Mouse (Mus musculus) cerebellum, postnatal 10 days (tissue): Measurements from ENCODE around the gene Cdk5r1.

ENCODE experiments used
- DNase-seq, 2 experiments: peaks; one replicate each; pipeline ENCODE4 v3.0.0; 2021; ENCODE audit warnings: mixed read lengths in 2 of 2

Gene Cdk5r1

GRCm38 (mm10) chr11:80504519-80505385, 27.9 kb downstream of the Cdk5r1 start:
- DNase-seq, result no peak

GRCm38 (mm10) chr11:80505581-80505980, 28.8 kb downstream of the Cdk5r1 start:
- no peak for DNase-seq

GRCm38 (mm10) chr11:80506483-80506882, 29.7 kb downstream of the Cdk5r1 start:
- no peak for DNase-seq

GRCm38 (mm10) chr11:80507791-80508190, 31.0 kb downstream of the Cdk5r1 start:
- no peak for DNase-seq

GRCm38 (mm10) chr11:80508361-80509175, 31.7 kb downstream of the Cdk5r1 start:
- no peak for DNase-seq

- no peak for DNase-seq
These were observed 32.3 kb downstream of the Cdk5r1 start for GRCm38 (mm10) chr11:80509176-80509506.

GRCm38 (mm10) chr11:80510124-80510523, 33.3 kb downstream of the Cdk5r1 start:
- no peak for DNase-seq

GRCm38 (mm10) chr11:80512313-80513056, 35.7 kb downstream of the Cdk5r1 start:
- DNase-seq, result no peak

- DNase-seq, result peak in 1 of 2 experiments; percentile 53
These were observed 37.0 kb downstream of the Cdk5r1 start for GRCm38 (mm10) chr11:80513796-80514195.

GRCm38 (mm10) chr11:80515346-80515745, 38.5 kb downstream of the Cdk5r1 start:
- DNase-seq, result no peak

- no peak for DNase-seq
These were observed 39.1 kb downstream of the Cdk5r1 start for GRCm38 (mm10) chr11:80515895-80516294.

- peak; percentile 89 to 91 for DNase-seq
These were observed 41.9 kb downstream of the Cdk5r1 start for GRCm38 (mm10) chr11:80518421-80519367.

- DNase-seq, result peak in 1 of 2 experiments; percentile 16
These were observed 44.3 kb downstream of the Cdk5r1 start for GRCm38 (mm10) chr11:80521148-80521547.

- peak; percentile 65 to 68 for DNase-seq
These were observed 46.0 kb downstream of the Cdk5r1 start for GRCm38 (mm10) chr11:80522852-80523251.

GRCm38 (mm10) chr11:80523410-80523809, 46.6 kb downstream of the Cdk5r1 start:
- no peak for DNase-seq

- no peak for DNase-seq
These were observed 47.4 kb downstream of the Cdk5r1 start for GRCm38 (mm10) chr11:80524213-80524612.

- peak in 1 of 2 experiments; percentile 45 for DNase-seq
These were observed 50.9 kb downstream of the Cdk5r1 start for GRCm38 (mm10) chr11:80527697-80528096.

GRCm38 (mm10) chr11:80529149-80529548, 52.3 kb downstream of the Cdk5r1 start:
- peak; percentile 59 to 71 for DNase-seq
